Mouse (Mus musculus) liver, embryonic 16.5 days (tissue): Measurements from ENCODE around the gene Cfap221. TPM values are rescaled to one million over a fixed set of nuclear protein-coding genes. Genes with fewer than 3 reads are reported as not detected.

Source experiments
- ATAC-seq: fragments of 200-750 bp; cut with Nextera tagmentation; 2 replicates; pipeline ENCODE4 v1.8.0; 2017; ENCODE audit warnings: low read depth, mild to moderate bottlenecking, moderate number of reproducible peaks, moderate library complexity
- H3K27ac ChIP-seq: fragments of 300-500 bp; sonication (generic); 2 replicates; pipeline ENCODE4 v1.5.1; 2014; ENCODE audit warnings: mild to moderate bottlenecking, low read length
- H3K27me3 ChIP-seq: fragments of 300-500 bp; sonication (generic); 2 replicates; pipeline ENCODE4 v1.6.1; 2014; ENCODE audit warnings: low read depth, low read length, mixed read lengths; ENCODE audit not compliant: control insufficient read depth, insufficient read depth
- H3K36me3 ChIP-seq: fragments of 300-500 bp; sonication (generic); 2 replicates; pipeline ENCODE4 v1.6.1; 2014; ENCODE audit warnings: mild to moderate bottlenecking; ENCODE audit not compliant: control insufficient read depth, insufficient read depth
- H3K4me1 ChIP-seq: fragments of 300-500 bp; sonication (generic); 2 replicates; pipeline ENCODE4 v1.6.1; 2014; ENCODE audit warnings: low read depth, low read length, mixed read lengths; ENCODE audit not compliant: control insufficient read depth
- H3K4me2 ChIP-seq: fragments of 300-500 bp; sonication (generic); 2 replicates; pipeline ENCODE4 v1.6.1; 2014; ENCODE audit warnings: low read depth, low read length, mixed read lengths
- H3K4me3 ChIP-seq: fragments of 300-500 bp; sonication (generic); 2 replicates; pipeline ENCODE4 v1.5.1; 2014; ENCODE audit warnings: low read depth, mild to moderate bottlenecking, low read length
- H3K9ac ChIP-seq: fragments of 300-500 bp; sonication (generic); 2 replicates; pipeline ENCODE4 v1.6.1; 2014; ENCODE audit warnings: low read depth, low read length
- H3K9me3 ChIP-seq: fragments of 300-500 bp; sonication (generic); replicated peaks from 2 replicates; pipeline ENCODE4 v1.6.1; 2016; ENCODE audit warnings: low read length; ENCODE audit not compliant: control insufficient read depth
- WGBS: fragments of 180-500 bp; shearing (Covaris S2); extraction: QIAGEN DNeasy Blood & Tissue Kit; methylation state at CpG from one replicate; pipeline ENCODE4 v1.1.7; 2014; ENCODE audit not compliant: insufficient replicate concordance; 5-methylcytosine and 5-hydroxymethylcytosine counted together
- polyA plus RNA-seq: library from polyadenylated mRNA; unstranded; fragments of >200 nt; fragmentation: Nextera tagmentation; extraction: Ambion mirVana; gene quantifications from 2 replicates; pipeline ENCODE4 v1.2.1, GENCODE M21; 2015

Gene Cfap221
- polyA plus RNA-seq, 1 experiment from 2014 or later, result not detected

- H3K9me3 ChIP-seq, result no peaks in the 10 kb centered on the region
- no peaks in the 10 kb centered on the region for H3K4me1 ChIP-seq
- ATAC-seq, result peak; percentile 32; the same call in 1 of the 2 replicates
- no peak overlapping the region for H3K4me3 ChIP-seq
- 35% methylated on average over 6 of the region's 6 CpGs for WGBS
- no peaks in the 10 kb centered on the region for H3K36me3 ChIP-seq
- no peak overlapping the region for H3K27ac ChIP-seq
- H3K27me3 ChIP-seq, result no peaks in the 10 kb centered on the region
- no peak overlapping the region for H3K9ac ChIP-seq
- H3K4me2 ChIP-seq, result no peak overlapping the region
These were observed 102.1 kb downstream of the Cfap221 start for GRCm38 (mm10) chr1:119894936-119895335.

- no peak overlapping the region for H3K4me3 ChIP-seq
- H3K4me2 ChIP-seq, result no peak overlapping the region
- no peak for ATAC-seq
- WGBS, result 56% methylated on average over 3 of the region's 3 CpGs
- no peak overlapping the region for H3K27ac ChIP-seq
- no peaks in the 10 kb centered on the region for H3K36me3 ChIP-seq
- H3K9me3 ChIP-seq, result no peaks in the 10 kb centered on the region
- no peaks in the 10 kb centered on the region for H3K27me3 ChIP-seq
- H3K4me1 ChIP-seq, result no peaks in the 10 kb centered on the region
- no peak overlapping the region for H3K9ac ChIP-seq
These were observed 103.4 kb downstream of the Cfap221 start for GRCm38 (mm10) chr1:119893600-119893999.

GRCm38 (mm10) chr1:119892933-119893332 is 104.1 kb downstream of the Cfap221 start:
- Histone ChIP-seq H3K4me2 (no peak overlapping the region), H3K27me3 (no peaks in the 10 kb centered on the region), H3K27ac (no peak overlapping the region), H3K9ac (no peak overlapping the region), H3K4me3 (no peak overlapping the region), H3K4me1 (no peaks in the 10 kb centered on the region), H3K36me3 (no peaks in the 10 kb centered on the region), H3K9me3 (no peaks in the 10 kb centered on the region)
- ATAC-seq, result no peak
- 50% methylated on average over 6 of the region's 6 CpGs for WGBS

GRCm38 (mm10) chr1:119891865-119892264 is 105.2 kb downstream of the Cfap221 start:
- Histone ChIP-seq H3K4me2 (no peak overlapping the region), H3K9ac (no peak overlapping the region), H3K4me1 (no peaks in the 10 kb centered on the region), H3K27me3 (no peaks in the 10 kb centered on the region), H3K9me3 (no peaks in the 10 kb centered on the region), H3K36me3 (no peaks in the 10 kb centered on the region), H3K27ac (no peak overlapping the region), H3K4me3 (no peak overlapping the region)
- WGBS, result 46% methylated on average over 4 of the region's 4 CpGs
- peak; percentile 27; the same call in 1 of the 2 replicates for ATAC-seq

- H3K27me3 ChIP-seq, result no peaks in the 10 kb centered on the region
- H3K27ac ChIP-seq, result no peak overlapping the region
- no peaks in the 10 kb centered on the region for H3K4me1 ChIP-seq
- 71% methylated on average over 9 of the region's 9 CpGs for WGBS
- no peak overlapping the region for H3K9ac ChIP-seq
- no peak overlapping the region for H3K4me2 ChIP-seq
- no peaks in the 10 kb centered on the region for H3K36me3 ChIP-seq
- ATAC-seq, result no peak
- no peak overlapping the region for H3K4me3 ChIP-seq
- no peaks in the 10 kb centered on the region for H3K9me3 ChIP-seq
These were observed 105.9 kb downstream of the Cfap221 start for GRCm38 (mm10) chr1:119891149-119891548.

GRCm38 (mm10) chr1:119889347-119889746 is 107.7 kb downstream of the Cfap221 start:
- Histone ChIP-seq H3K4me2 (no peak overlapping the region), H3K4me3 (no peak overlapping the region), H3K9ac (no peak overlapping the region), H3K9me3 (no peaks in the 10 kb centered on the region), H3K4me1 (no peaks in the 10 kb centered on the region), H3K36me3 (no peaks in the 10 kb centered on the region), H3K27ac (no peak overlapping the region), H3K27me3 (no peaks in the 10 kb centered on the region)
- WGBS, result 69% methylated on average over 16 of the region's 16 CpGs
- no peak for ATAC-seq

- 55% methylated on average over 7 of the region's 7 CpGs for WGBS
- H3K27ac ChIP-seq, result no peak overlapping the region
- no peaks in the 10 kb centered on the region for H3K9me3 ChIP-seq
- no peak overlapping the region for H3K9ac ChIP-seq
- no peaks in the 10 kb centered on the region for H3K4me1 ChIP-seq
- no peaks in the 10 kb centered on the region for H3K36me3 ChIP-seq
- no peak for ATAC-seq
- no peaks in the 10 kb centered on the region for H3K27me3 ChIP-seq
- no peak overlapping the region for H3K4me2 ChIP-seq
- H3K4me3 ChIP-seq, result no peak overlapping the region
These were observed 110.7 kb downstream of the Cfap221 start for GRCm38 (mm10) chr1:119886320-119886719.

- Histone ChIP-seq H3K9me3 (no peaks in the 10 kb centered on the region), H3K4me3 (no peak overlapping the region), H3K4me1 (no peaks in the 10 kb centered on the region), H3K27ac (no peak overlapping the region), H3K9ac (no peak overlapping the region), H3K4me2 (no peak overlapping the region), H3K27me3 (no peaks in the 10 kb centered on the region), H3K36me3 (no peaks in the 10 kb centered on the region)
- WGBS, result 69% methylated on average over 3 of the region's 3 CpGs
- ATAC-seq, result no peak
These were observed 112.8 kb downstream of the Cfap221 start for GRCm38 (mm10) chr1:119884272-119884671.

GRCm38 (mm10) chr1:119878909-119879308 is 118.1 kb downstream of the Cfap221 start:
- Histone ChIP-seq H3K36me3 (no peaks in the 10 kb centered on the region), H3K4me1 (no peaks in the 10 kb centered on the region), H3K9ac (no peak overlapping the region), H3K4me3 (no peak overlapping the region), H3K4me2 (no peak overlapping the region), H3K27me3 (no peaks in the 10 kb centered on the region), H3K9me3 (no peaks in the 10 kb centered on the region), H3K27ac (no peak overlapping the region)
- WGBS, result 68% methylated on average over 7 of the region's 7 CpGs
- no peak for ATAC-seq
